Mouse (Mus musculus): ENCODE results near the gene Rnf220.

- no peak for TF ChIP-seq EP300 (IDR thresholded peaks at IDR 0.05; ENCODE audit: low read depth)
- TF ChIP-seq CTCF (IDR thresholded peaks at IDR 0.05; ENCODE audit: low read depth) = no peak
Observed at GRCm38 (mm10) chr4:117305461-117305860, 191.4 kb downstream of the Rnf220 start.
